Mouse (Mus musculus): ENCODE data around the gene Palm2.

GRCm38 (mm10) chr4:57704575-57704974 lies 270.5 kb downstream of the Palm2 start:
- TF ChIP-seq EP300 (IDR thresholded peaks at IDR 0.05; ENCODE audit: low read depth), result no peak
- no peak for TF ChIP-seq CTCF (IDR thresholded peaks at IDR 0.05; ENCODE audit: low read depth)

Measured in liver, embryonic 14.5 days (tissue).